Mouse (Mus musculus) skeletal muscle tissue, postnatal 0 days (tissue): ENCODE results near the gene Tango6. TPM values are rescaled to one million over a fixed set of nuclear protein-coding genes. Genes with fewer than 3 reads are reported as not detected.

Experiments used
- polyA plus RNA-seq: library from polyadenylated mRNA; unstranded; fragments of >200 nt; fragmentation: Nextera tagmentation; extraction: Ambion mirVana; gene quantifications from 2 replicates; pipeline ENCODE4 v1.2.1, GENCODE M21; 2015

The Tango6 gene
- 3.4 and 3.7 TPM in 2 replicates for polyA plus RNA-seq

DNA sequence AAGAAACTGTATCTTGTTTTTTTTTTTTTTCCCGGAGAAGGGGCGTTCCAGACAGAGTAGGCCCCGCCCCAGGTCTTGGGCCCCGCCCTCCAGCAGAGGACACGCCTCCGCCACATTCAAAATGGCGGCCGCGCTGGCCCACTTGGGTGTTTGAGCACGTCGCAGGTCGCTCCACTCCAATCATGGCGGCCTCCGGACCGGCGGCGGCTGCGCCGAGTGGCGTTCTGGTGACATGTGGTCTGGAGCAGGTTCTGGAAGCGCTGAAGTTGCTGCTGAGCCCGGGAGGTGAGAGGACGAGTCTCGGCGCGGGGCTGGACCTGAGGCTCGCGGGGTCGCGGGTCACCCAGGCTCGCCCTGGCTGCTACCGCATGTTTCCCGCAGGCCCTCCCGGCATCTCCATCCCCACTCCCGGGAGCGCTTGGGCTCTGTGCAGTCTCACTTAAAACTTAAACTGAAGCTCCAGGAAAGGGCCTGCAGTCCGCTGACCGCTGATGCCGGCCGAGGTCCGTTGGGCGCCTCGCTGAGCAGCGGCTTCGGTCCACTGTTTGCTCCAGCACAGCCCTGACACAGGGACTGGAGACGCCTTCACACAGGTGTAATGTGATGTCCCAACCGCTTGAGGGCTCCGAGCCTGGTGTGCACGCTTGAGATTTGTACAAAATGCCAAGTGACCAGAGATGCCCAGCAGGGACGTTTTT is at the start of gene Tango6:
Tango6 (plus strand) TSS at position 98 of the 698 bp plus-strand sequence.

DNA sequence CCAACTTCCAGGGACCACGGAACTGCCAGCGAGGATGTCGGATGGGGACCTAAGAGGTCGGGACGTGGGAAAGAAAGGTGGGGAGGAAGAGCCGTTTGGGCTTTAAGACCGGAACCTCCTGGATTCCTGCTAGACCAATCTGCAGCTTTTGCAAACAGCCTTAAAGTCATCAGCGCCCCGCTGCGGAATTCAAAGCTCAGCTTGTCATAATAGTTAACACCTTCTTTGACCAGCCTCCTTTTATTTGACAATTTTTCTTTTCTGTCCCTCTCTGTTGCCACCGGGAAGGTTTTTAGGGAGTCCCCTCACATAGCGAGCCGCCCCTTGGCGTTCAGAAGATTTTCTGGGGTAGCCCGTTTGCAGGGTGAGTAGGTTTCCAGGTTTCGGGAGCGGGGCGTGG is 187.2 kb downstream of the Tango6 start, which contains the start of gene Has3:
Has3 (plus strand) TSS at position 192 of the 400 bp plus-strand sequence.

DNA sequence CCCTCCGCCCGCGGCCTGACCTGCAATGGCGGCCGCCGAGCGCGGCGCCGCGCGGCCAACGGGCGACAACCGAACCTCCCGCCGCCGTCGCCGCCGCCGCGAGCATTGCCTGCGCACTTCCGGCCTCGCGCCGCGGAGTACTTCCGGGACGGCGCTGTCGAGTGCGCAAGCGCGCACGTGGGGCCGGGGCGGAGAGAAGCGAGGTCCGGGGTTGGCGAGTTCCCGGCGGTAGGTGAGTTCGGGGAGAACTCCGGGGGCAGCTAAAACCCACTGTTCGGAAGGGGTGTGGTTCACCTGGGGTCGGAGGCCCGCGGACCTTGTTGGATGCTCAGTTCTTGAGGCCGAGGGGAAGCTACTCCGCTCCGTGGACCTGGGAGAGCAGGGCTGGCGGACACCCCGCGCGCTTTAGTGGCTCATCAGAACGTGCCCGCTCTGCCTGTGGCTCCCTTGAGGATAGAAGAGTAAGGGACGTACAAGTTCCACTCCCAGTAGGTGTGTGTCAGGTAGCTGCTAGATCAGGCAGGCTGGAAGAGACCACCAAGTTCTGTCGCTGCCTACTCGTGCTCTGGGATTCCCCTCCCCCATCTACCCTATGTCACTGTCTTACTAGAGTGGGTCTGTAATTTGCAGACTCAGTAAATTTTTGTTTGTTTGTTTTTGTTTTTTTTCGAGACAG is 210.8 kb downstream of the Tango6 start, which contains the start of gene Utp4:
Utp4 (plus strand) TSS at position 156 of the 676 bp plus-strand sequence.

Other genes starting within 250 kb of the Tango6 start
- not detected in 2 replicates for gene 6030452D12Rik, start 182.5 kb upstream of the Tango6 start, polyA plus RNA-seq
- gene Cdh3, start 172.2 kb upstream of the Tango6 start, polyA plus RNA-seq, result 0.24 and 0.76 TPM in 2 replicates
- gene Gm10073, start 109.6 kb upstream of the Tango6 start, polyA plus RNA-seq, result 5.5 and 8.3 TPM in 2 replicates
- 0.22 and 1.8 TPM in 2 replicates for gene Cdh1, start 79.7 kb upstream of the Tango6 start, polyA plus RNA-seq
- gene Has3, start 187.2 kb downstream of the Tango6 start, polyA plus RNA-seq, result 0.05 TPM in 2 replicates
- gene Utp4, start 210.6 kb downstream of the Tango6 start, polyA plus RNA-seq, result 24.8 and 25.8 TPM in 2 replicates